Mouse (Mus musculus) midbrain, embryonic 14.5 days (tissue): ENCODE measurements around the gene Gosr1. TPM values are rescaled to one million over a fixed set of nuclear protein-coding genes. Genes with fewer than 3 reads are reported as not detected.

Source experiments
- ATAC-seq: fragments of 200-750 bp; cut with Nextera tagmentation; 2 replicates; pipeline ENCODE4 v1.8.0; 2017; ENCODE audit warnings: moderate number of reproducible peaks, moderate library complexity; ENCODE audit not compliant: low FRiP score, low TSS enrichment
- DNase-seq: peaks from one replicate; pipeline ENCODE4 v3.0.0-alpha.2; 2015
- H3K27ac ChIP-seq: fragments of 300-500 bp; sonication (generic); replicated peaks from 2 replicates; pipeline ENCODE4 v1.5.1; 2014; ENCODE audit warnings: mild to moderate bottlenecking, low read depth, low read length, moderate library complexity
- H3K27me3 ChIP-seq: fragments of 300-500 bp; sonication (generic); 2 replicates; pipeline ENCODE4 v1.6.1; 2014; ENCODE audit warnings: low read length, control low read depth, mixed read lengths; ENCODE audit not compliant: control insufficient read depth, insufficient read depth
- H3K36me3 ChIP-seq: fragments of 300-500 bp; sonication (generic); 2 replicates; pipeline ENCODE4 v1.6.1; 2014; ENCODE audit warnings: low read length, control low read depth; ENCODE audit not compliant: control insufficient read depth, insufficient read depth
- H3K4me1 ChIP-seq: fragments of 300-500 bp; sonication (generic); 2 replicates; pipeline ENCODE4 v1.6.1; 2014; ENCODE audit warnings: mild to moderate bottlenecking, antibody characterized with exemption, low read length, control low read depth; ENCODE audit not compliant: control insufficient read depth, insufficient read depth
- H3K4me2 ChIP-seq: fragments of 300-500 bp; sonication (generic); 2 replicates; pipeline ENCODE4 v1.6.1; 2014; ENCODE audit warnings: mild to moderate bottlenecking, low read length, moderate library complexity
- H3K4me3 ChIP-seq: fragments of 300-500 bp; sonication (generic); replicated peaks from 2 replicates; pipeline ENCODE4 v1.5.1; 2014; ENCODE audit warnings: low read depth, low read length
- H3K9ac ChIP-seq: fragments of 300-500 bp; sonication (generic); replicated peaks from 2 replicates; pipeline ENCODE4 v1.6.1; 2014; ENCODE audit warnings: mild to moderate bottlenecking, low read length, moderate library complexity
- H3K9me3 ChIP-seq: fragments of 300-500 bp; sonication (generic); 2 replicates; pipeline ENCODE4 v1.6.1; 2016; ENCODE audit warnings: low read length, control low read depth, mixed read lengths; ENCODE audit not compliant: control insufficient read depth
- WGBS: fragments of 180-500 bp; shearing (Covaris S2); extraction: QIAGEN DNeasy Blood & Tissue Kit; methylation state at CpG from one replicate; pipeline ENCODE4 v1.1.7; 2014; 5-methylcytosine and 5-hydroxymethylcytosine counted together
- polyA plus RNA-seq: library from polyadenylated mRNA; unstranded; fragments of >200 nt; fragmentation: Nextera tagmentation; extraction: Ambion mirVana; gene quantifications from 2 replicates; pipeline ENCODE4 v1.2.1, GENCODE M21; 2014

The Gosr1 gene
- polyA plus RNA-seq, 1 experiment from 2014 or later = 40.8 TPM

- Histone ChIP-seq H3K27ac (no peak overlapping the region), H3K9me3 (no peaks in the 10 kb centered on the region), H3K4me3 (no peak overlapping the region), H3K9ac (no peak overlapping the region), H3K36me3 (peaks cover 16% of the 10 kb centered on the region), H3K4me2 (no peak overlapping the region), H3K27me3 (no peaks in the 10 kb centered on the region), H3K4me1 (no peaks in the 10 kb centered on the region)
- 85% methylated on average over 8 of the region's 8 CpGs for WGBS
- ATAC-seq (no peak), DNase-seq (no peak)
Observed at GRCm38 (mm10) chr11:76723911-76724310, 39.5 kb downstream of the Gosr1 start.

- ATAC-seq = no peak
- Histone ChIP-seq H3K4me3 (no peak overlapping the region), H3K4me2 (no peak overlapping the region), H3K36me3 (no peaks in the 10 kb centered on the region), H3K9me3 (no peaks in the 10 kb centered on the region), H3K27me3 (no peaks in the 10 kb centered on the region), H3K4me1 (no peaks in the 10 kb centered on the region), H3K9ac (no peak overlapping the region), H3K27ac (no peak overlapping the region)
- no peak for DNase-seq
- WGBS = 80% methylated on average over 4 of the region's 4 CpGs
Observed at GRCm38 (mm10) chr11:76717000-76717399, 46.4 kb downstream of the Gosr1 start.

GRCm38 (mm10) chr11:76709625-76710452 lies 53.5 kb downstream of the Gosr1 start:
- H3K4me1 ChIP-seq = no peaks in the 10 kb centered on the region; the same call in 1 of the 2 replicates
- H3K9ac ChIP-seq = no peak overlapping the region
- ATAC-seq (no peak), DNase-seq (peak; percentile 18)
- WGBS = 28% methylated on average over 14 of the region's 17 CpGs
- H3K36me3 ChIP-seq = no peaks in the 10 kb centered on the region
- H3K4me3 ChIP-seq = no peak overlapping the region
- H3K27ac ChIP-seq = no peak overlapping the region
- no peaks in the 10 kb centered on the region for H3K9me3 ChIP-seq
- no peaks in the 10 kb centered on the region for H3K27me3 ChIP-seq
- H3K4me2 ChIP-seq = 0 out of 2 replicates have a peak overlapping the region, but pooled peaks have one; percentile 8

- no peak overlapping the region for H3K4me3 ChIP-seq
- ATAC-seq (no peak), DNase-seq (no peak)
- no peak overlapping the region for H3K9ac ChIP-seq
- H3K9me3 ChIP-seq = no peaks in the 10 kb centered on the region
- H3K4me2 ChIP-seq = no peak overlapping the region
- 65% methylated on average over 1 of the region's 1 CpGs for WGBS
- no peak overlapping the region for H3K27ac ChIP-seq
- no peaks in the 10 kb centered on the region for H3K27me3 ChIP-seq
- no peaks in the 10 kb centered on the region; the same call in 1 of the 2 replicates for H3K4me1 ChIP-seq
- H3K36me3 ChIP-seq = no peaks in the 10 kb centered on the region
Observed at GRCm38 (mm10) chr11:76708881-76709280, 54.5 kb downstream of the Gosr1 start.

- WGBS = 91% methylated on average over 1 of the region's 1 CpGs
- H3K4me1 ChIP-seq = no peaks in the 10 kb centered on the region; the same call in 1 of the 2 replicates
- no peak for ATAC-seq
- H3K27ac ChIP-seq = no peak overlapping the region
- no peak overlapping the region for H3K4me3 ChIP-seq
- H3K4me2 ChIP-seq = no peak overlapping the region
- no peaks in the 10 kb centered on the region for H3K27me3 ChIP-seq
- H3K36me3 ChIP-seq = no peaks in the 10 kb centered on the region
- no peak for DNase-seq
- H3K9ac ChIP-seq = no peak overlapping the region
- H3K9me3 ChIP-seq = no peaks in the 10 kb centered on the region
Observed at GRCm38 (mm10) chr11:76708066-76708465, 55.3 kb downstream of the Gosr1 start.

- no peaks in the 10 kb centered on the region for H3K36me3 ChIP-seq
- H3K4me1 ChIP-seq = no peaks in the 10 kb centered on the region; the same call in 1 of the 2 replicates
- ATAC-seq (no peak), DNase-seq (no peak)
- H3K4me2 ChIP-seq = no peak overlapping the region
- WGBS = 92% methylated on average over 3 of the region's 3 CpGs
- no peak overlapping the region for H3K27ac ChIP-seq
- no peak overlapping the region for H3K9ac ChIP-seq
- H3K9me3 ChIP-seq = no peaks in the 10 kb centered on the region
- H3K27me3 ChIP-seq = no peaks in the 10 kb centered on the region
- H3K4me3 ChIP-seq = no peak overlapping the region
Observed at GRCm38 (mm10) chr11:76707656-76708055, 55.7 kb downstream of the Gosr1 start.

- Histone ChIP-seq H3K4me1 (no peaks in the 10 kb centered on the region), H3K4me2 (peak overlapping the region; percentile 21; the same call in 1 of the 2 replicates), H3K36me3 (no peaks in the 10 kb centered on the region), H3K9ac (no peak overlapping the region), H3K27me3 (no peaks in the 10 kb centered on the region), H3K9me3 (no peaks in the 10 kb centered on the region), H3K4me3 (no peak overlapping the region), H3K27ac (no peak overlapping the region)
- 65% methylated on average over 7 of the region's 9 CpGs for WGBS
- ATAC-seq = no peak
- no peak for DNase-seq
Observed at GRCm38 (mm10) chr11:76699626-76700025, 63.8 kb downstream of the Gosr1 start.

- no peaks in the 10 kb centered on the region for H3K36me3 ChIP-seq
- no peak overlapping the region for H3K9ac ChIP-seq
- H3K27me3 ChIP-seq = no peaks in the 10 kb centered on the region
- WGBS = 69% methylated on average over 6 of the region's 6 CpGs
- no peak overlapping the region for H3K4me3 ChIP-seq
- ATAC-seq = no peak
- no peaks in the 10 kb centered on the region for H3K4me1 ChIP-seq
- DNase-seq = no peak
- H3K4me2 ChIP-seq = no peak overlapping the region
- no peak overlapping the region for H3K27ac ChIP-seq
- H3K9me3 ChIP-seq = no peaks in the 10 kb centered on the region
Observed at GRCm38 (mm10) chr11:76695810-76696209, 67.6 kb downstream of the Gosr1 start.

- Histone ChIP-seq H3K27ac (no peak overlapping the region), H3K4me3 (no peak overlapping the region), H3K4me1 (no peaks in the 10 kb centered on the region), H3K36me3 (no peaks in the 10 kb centered on the region), H3K9me3 (no peaks in the 10 kb centered on the region), H3K9ac (no peak overlapping the region), H3K27me3 (no peaks in the 10 kb centered on the region), H3K4me2 (no peak overlapping the region)
- ATAC-seq (no peak), DNase-seq (no peak)
- WGBS = 85% methylated on average over 3 of the region's 3 CpGs
Observed at GRCm38 (mm10) chr11:76692096-76692495, 71.3 kb downstream of the Gosr1 start.
